Mouse (Mus musculus): ENCODE data around the gene Mageh1.
"Not testable (repeated sequence)": the region's sequence is repeated elsewhere in the genome, so short reads cannot be mapped to it uniquely, and the experiment has no call there.

Gene Mageh1

GRCm38 (mm10) chrX:153037087-153037971 lies at the start of gene Mageh1:
Gene Mageh1 (minus strand): TSS chrX:153037575.
- DNase-seq = peak; percentile 85

- not testable (repeated sequence) for DNase-seq
Observed at GRCm38 (mm10) chrX:153037972-153038744, 783 bp upstream of the Mageh1 start.

GRCm38 (mm10) chrX:153031547-153031946 lies 5.8 kb downstream of the Mageh1 start:
- not testable (repeated sequence) for DNase-seq

- not testable (repeated sequence) for DNase-seq
Observed at GRCm38 (mm10) chrX:153025709-153026108, 11.7 kb downstream of the Mageh1 start.

GRCm38 (mm10) chrX:153025255-153025654 lies 12.1 kb downstream of the Mageh1 start:
- DNase-seq = not testable (repeated sequence)

- DNase-seq = no peak
Observed at GRCm38 (mm10) chrX:153007685-153008047, 29.7 kb downstream of the Mageh1 start.

- DNase-seq = peak; percentile 48
Observed at GRCm38 (mm10) chrX:153007021-153007684, 30.2 kb downstream of the Mageh1 start.

- DNase-seq = peak; percentile 31
Observed at GRCm38 (mm10) chrX:153006387-153006841, 31.0 kb downstream of the Mageh1 start, which contains the start of gene Usp51. Gene Usp51 (plus strand): TSS chrX:153006469.

- DNase-seq = not testable (repeated sequence)
Observed at GRCm38 (mm10) chrX:152996105-152996504, 41.3 kb downstream of the Mageh1 start.

GRCm38 (mm10) chrX:152989852-152990251 lies 47.5 kb downstream of the Mageh1 start:
- DNase-seq = not testable (repeated sequence)

Measured in lung, postnatal 10 days (tissue).